Mouse (Mus musculus) stomach, embryonic 14.5 days (tissue): ENCODE results near the gene Icam1. TPM values are rescaled to one million over a fixed set of nuclear protein-coding genes. Genes with fewer than 3 reads are reported as not detected.
A peak's percentile ranks its signal among the peaks of the same experiment; 100 is the strongest.

ENCODE experiments used
- ATAC-seq: fragments of 200-750 bp; cut with Nextera tagmentation; 2 replicates; pipeline ENCODE4 v1.8.0; 2017; ENCODE audit warnings: low read depth, moderate TSS enrichment; ENCODE audit not compliant: insufficient number of reproducible peaks, insufficient read depth, low FRiP score
- H3K27ac ChIP-seq: fragments of 300-500 bp; sonication (generic); 2 replicates; pipeline ENCODE4 v1.5.1; 2014; ENCODE audit warnings: mild to moderate bottlenecking, low read length, moderate library complexity, mixed read lengths
- H3K27me3 ChIP-seq: fragments of 300-500 bp; sonication (generic); 2 replicates; pipeline ENCODE4 v1.6.1; 2014; ENCODE audit warnings: low read length, control low read depth, mixed read lengths; ENCODE audit not compliant: control insufficient read depth, insufficient read depth
- H3K36me3 ChIP-seq: fragments of 300-500 bp; sonication (generic); 2 replicates; pipeline ENCODE4 v1.6.1; 2014; ENCODE audit warnings: mild to moderate bottlenecking, control low read depth, low read length, moderate library complexity, mixed read lengths; ENCODE audit not compliant: control insufficient read depth, insufficient read depth
- H3K4me1 ChIP-seq: fragments of 300-500 bp; sonication (generic); 2 replicates; pipeline ENCODE4 v1.6.1; 2014; ENCODE audit warnings: low read length, control low read depth, mixed read lengths; ENCODE audit not compliant: control insufficient read depth, insufficient read depth
- H3K4me2 ChIP-seq: fragments of 300-500 bp; sonication (generic); replicated peaks from 2 replicates; pipeline ENCODE4 v1.6.1; 2014; ENCODE audit warnings: low read depth, low read length, control low read depth
- H3K4me3 ChIP-seq: fragments of 300-500 bp; sonication (generic); 2 replicates; pipeline ENCODE4 v1.5.1; 2014; ENCODE audit warnings: low read depth, low read length, control low read depth
- H3K9ac ChIP-seq: fragments of 300-500 bp; sonication (generic); replicated peaks from 2 replicates; pipeline ENCODE4 v1.6.1; 2014; ENCODE audit warnings: low read depth, mild to moderate bottlenecking, control low read depth, low read length, moderate library complexity, mixed read lengths
- H3K9me3 ChIP-seq: fragments of 300-500 bp; sonication (generic); 2 replicates; pipeline ENCODE4 v1.6.1; 2016; ENCODE audit warnings: low read depth, low read length, control low read depth; ENCODE audit not compliant: control insufficient read depth
- WGBS: fragments of 180-500 bp; shearing (Covaris S2); extraction: QIAGEN DNeasy Blood & Tissue Kit; methylation state at CpG from one replicate; pipeline ENCODE4 v1.1.7; 2014; 5-methylcytosine and 5-hydroxymethylcytosine counted together
- microRNA counts: library from miRNA; unstranded; fragments of <30 nt; microRNA quantifications from one replicate; lab custom pipeline; 2016
- microRNA-seq: library from miRNA; unstranded; fragments of <30 nt; microRNA quantifications from one replicate; pipeline ENCODE4, GENCODE M21; 2016
- polyA plus RNA-seq: library from polyadenylated mRNA; unstranded; fragments of >200 nt; fragmentation: Nextera tagmentation; extraction: Ambion mirVana; gene quantifications from 2 replicates; pipeline ENCODE4 v1.2.1, GENCODE M21; 2014

Gene Icam1
- polyA plus RNA-seq, 1 experiment from 2014 or later = 10.6 TPM

- WGBS = 85% methylated on average over 27 of the region's 27 CpGs
- Histone ChIP-seq H3K9ac (no peak within 1 kb of the TSS), H3K27me3 (no peaks in the 10 kb centered on the region), H3K27ac (no peak within 1 kb of the TSS), H3K4me3 (no peak within 1 kb of the TSS), H3K9me3 (no peaks in the 10 kb centered on the region), H3K36me3 (peaks cover 24% of the 10 kb centered on the region), H3K4me2 (no peak within 1 kb of the TSS), H3K4me1 (peaks cover under 1% of the 10 kb centered on the region; the same call in 1 of the 2 replicates)
- ATAC-seq = no peak
Observed at GRCm38 (mm10) chr9:21067006-21067684, 51.4 kb downstream of the Icam1 start, which contains the start of gene Zglp1. Gene Zglp1 (minus strand): TSS chr9:21067093.

- no peak overlapping the region; the same call in 1 of the 2 replicates for H3K27ac ChIP-seq
- H3K27me3 ChIP-seq = no peaks in the 10 kb centered on the region
- peaks cover 7% of the 10 kb centered on the region; the same call in 1 of the 2 replicates for H3K4me1 ChIP-seq
- H3K36me3 ChIP-seq = peaks cover 34% of the 10 kb centered on the region
- peak; percentile 26; the same call in 1 of the 2 replicates for ATAC-seq
- WGBS = 12% methylated on average over 4 of the region's 4 CpGs
- peak overlapping the region; percentile 49 for H3K4me3 ChIP-seq
- H3K9me3 ChIP-seq = no peaks in the 10 kb centered on the region
- peak overlapping the region; percentile 67 for H3K4me2 ChIP-seq
- peak overlapping the region; percentile 70 for H3K9ac ChIP-seq
Observed at GRCm38 (mm10) chr9:21072641-21073040, 56.9 kb downstream of the Icam1 start.

GRCm38 (mm10) chr9:21073044-21073840 is 57.5 kb downstream of the Icam1 start, which contains the start of the genes Gm49373 and Fdx1l:
Gene Gm49373 (minus strand): TSS chr9:21073096.
Gene Fdx1l (minus strand): TSS chr9:21073614.
- Histone ChIP-seq H3K36me3 (peaks cover 35% of the 10 kb centered on the region), H3K9me3 (no peaks in the 10 kb centered on the region), H3K4me3 (peak within 1 kb of the TSS; percentile 49), H3K27me3 (no peaks in the 10 kb centered on the region), H3K4me2 (peak within 1 kb of the TSS; percentile 67), H3K27ac (peak within 1 kb of the TSS; percentile 5; the same call in 1 of the 2 replicates), H3K9ac (peak within 1 kb of the TSS; percentile 70), H3K4me1 (peaks cover 7% of the 10 kb centered on the region; the same call in 1 of the 2 replicates)
- peak; percentile 92 for ATAC-seq
- 3% methylated on average over 58 of the region's 58 CpGs for WGBS

- Histone ChIP-seq H3K4me3 (no peak overlapping the region), H3K36me3 (peaks cover 44% of the 10 kb centered on the region), H3K9ac (no peak overlapping the region), H3K4me1 (peaks cover 7% of the 10 kb centered on the region; the same call in 1 of the 2 replicates), H3K4me2 (no peak overlapping the region), H3K27me3 (no peaks in the 10 kb centered on the region), H3K9me3 (no peaks in the 10 kb centered on the region), H3K27ac (no peak overlapping the region)
- WGBS = 62% methylated on average over 1 of the region's 1 CpGs
- ATAC-seq = no peak
Observed at GRCm38 (mm10) chr9:21074173-21074572, 58.4 kb downstream of the Icam1 start.

DNA sequence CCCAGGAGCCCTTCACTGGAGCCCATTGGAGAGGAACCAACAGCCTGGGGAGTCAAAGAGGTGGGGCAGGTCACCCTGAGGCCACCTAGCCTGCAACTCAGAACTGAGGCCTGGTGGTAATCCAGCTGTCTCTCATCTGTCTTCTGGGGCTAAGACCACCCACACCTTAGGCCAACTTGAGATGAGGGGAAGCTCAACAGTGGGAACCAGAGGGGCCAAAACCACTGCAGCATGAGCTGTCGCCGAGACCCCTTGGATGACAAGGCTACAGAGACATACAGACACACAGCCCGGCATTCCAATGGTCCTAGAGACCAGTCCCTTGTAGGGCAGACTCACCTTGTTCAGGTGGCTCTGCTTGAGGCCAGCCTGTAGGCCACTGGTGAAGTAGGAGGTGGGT is 59.8 kb downstream of the Icam1 start:
- no peak for ATAC-seq
- 93% methylated on average over 3 of the region's 3 CpGs for WGBS
- Histone ChIP-seq H3K27ac (no peak overlapping the region), H3K4me1 (peaks cover 7% of the 10 kb centered on the region; the same call in 1 of the 2 replicates), H3K4me2 (no peak overlapping the region), H3K36me3 (peaks cover 53% of the 10 kb centered on the region), H3K4me3 (no peak overlapping the region), H3K9me3 (no peaks in the 10 kb centered on the region), H3K27me3 (no peaks in the 10 kb centered on the region), H3K9ac (no peak overlapping the region)

MicroRNA genes within 50 kb of the gene (microRNA counts, 519-probe panel; counts per million panel counts)
- 3,056 counts per million, percentile 55 among the panel's probes with 10 or more counts for microRNA mmu-miR-1900 (lab: Ali Mortazavi, UCI)

Small RNA genes lying within 50 kb of the gene (microRNA-seq; reads per million reads assigned to microRNA genes)
- not detected for gene Mir1900
- gene Mir7082 = not detected

Other genes with a start within 250 kb of the Icam1 start
- gene Col5a3, start 200.9 kb upstream of the Icam1 start, polyA plus RNA-seq = 1.1 and 1.2 TPM in 2 replicates
- gene Rdh8, start 197.5 kb upstream of the Icam1 start, polyA plus RNA-seq = not detected in 2 replicates
- 11.9 and 12.6 TPM in 2 replicates for gene A230050P20Rik, start 147.3 kb upstream of the Icam1 start, polyA plus RNA-seq
- 6.9 and 7.2 TPM in 2 replicates for gene Angptl6, start 136.3 kb upstream of the Icam1 start, polyA plus RNA-seq
- gene Ppan, start 127.8 kb upstream of the Icam1 start, polyA plus RNA-seq = 72.7 and 74.6 TPM in 2 replicates
- 281 and 289 TPM in 2 replicates for gene Eif3g, start 117.4 kb upstream of the Icam1 start, polyA plus RNA-seq
- gene Dnmt1, start 56.1 kb upstream of the Icam1 start, polyA plus RNA-seq = 64.7 and 69.6 TPM in 2 replicates
- 48.6 and 52.3 TPM in 2 replicates for gene S1pr2, start 39.2 kb upstream of the Icam1 start, polyA plus RNA-seq
- gene Mrpl4, start 13.2 kb upstream of the Icam1 start, polyA plus RNA-seq = 136 and 150 TPM in 2 replicates
- gene Icam4, start 13.4 kb downstream of the Icam1 start, polyA plus RNA-seq = 0.84 and 1.0 TPM in 2 replicates
- gene Icam5, start 16.1 kb downstream of the Icam1 start, polyA plus RNA-seq = 0.18 TPM in 1 of 2 replicates, not detected in the other
- gene Zglp1, start 51.1 kb downstream of the Icam1 start, polyA plus RNA-seq = 1.8 TPM in 1 of 2 replicates, not detected in the other
- gene Gm49373, start 57.1 kb downstream of the Icam1 start, polyA plus RNA-seq = 0.30 and 0.43 TPM in 2 replicates
- 56.0 and 56.4 TPM in 2 replicates for gene Fdx1l, start 57.6 kb downstream of the Icam1 start, polyA plus RNA-seq
- gene Gm38431, start 76.0 kb downstream of the Icam1 start, polyA plus RNA-seq = 2.0 and 2.3 TPM in 2 replicates
- gene Raver1, start 76.0 kb downstream of the Icam1 start, polyA plus RNA-seq = 68.7 and 74.2 TPM in 2 replicates
- gene Tyk2, start 115.3 kb downstream of the Icam1 start, polyA plus RNA-seq = 10.2 and 10.9 TPM in 2 replicates
- 283 and 302 TPM in 2 replicates for gene Cdc37, start 134.0 kb downstream of the Icam1 start, polyA plus RNA-seq
- gene Pde4a, start 149.7 kb downstream of the Icam1 start, polyA plus RNA-seq = 5.4 TPM in 2 replicates
- 34.5 and 40.3 TPM in 2 replicates for gene Keap1, start 223.4 kb downstream of the Icam1 start, polyA plus RNA-seq
- gene S1pr5, start 232.5 kb downstream of the Icam1 start, polyA plus RNA-seq = 0.27 and 0.48 TPM in 2 replicates
- gene Atg4d, start 249.3 kb downstream of the Icam1 start, polyA plus RNA-seq = 38.8 and 43.5 TPM in 2 replicates